Mouse (Mus musculus) gastrocnemius, adult 18-20 months (tissue): ENCODE data around the gene Rbfox1. TPM values are rescaled to one million over a fixed set of nuclear protein-coding genes. Genes with fewer than 3 reads are reported as not detected.
A peak's percentile ranks its signal among the peaks of the same experiment; 100 is the strongest.

Experiments used
- DNase-seq: peaks from one replicate; pipeline ENCODE4 v3.0.0; 2021; ENCODE audit warnings: low spot score
- total RNA-seq, 2 experiments: library from RNA; stranded (reverse); gene quantifications; 2 replicates each; pipeline ENCODE4 v1.2.3; 2021

Rbfox1 gene
- total RNA-seq, 2 experiments from 2014 or later = 228 to 232 TPM

- no peak for DNase-seq
Measured at GRCm38 (mm10) chr16:7081074-7081568, 1196.0 kb downstream of the Rbfox1 start.

- DNase-seq = no peak
Measured at GRCm38 (mm10) chr16:7081684-7082255, 1196.6 kb downstream of the Rbfox1 start.

GRCm38 (mm10) chr16:7083937-7084336 is 1198.8 kb downstream of the Rbfox1 start:
- DNase-seq = no peak

GRCm38 (mm10) chr16:7088601-7089430 is 1203.7 kb downstream of the Rbfox1 start:
- peak; percentile 54 for DNase-seq

GRCm38 (mm10) chr16:7089475-7089874 is 1204.3 kb downstream of the Rbfox1 start:
- peak; percentile 51 for DNase-seq

GRCm38 (mm10) chr16:7090205-7090604 is 1205.0 kb downstream of the Rbfox1 start:
- DNase-seq = no peak

- no peak for DNase-seq
Measured at GRCm38 (mm10) chr16:7092811-7093210, 1207.7 kb downstream of the Rbfox1 start.

GRCm38 (mm10) chr16:7093686-7094085 is 1208.5 kb downstream of the Rbfox1 start:
- no peak for DNase-seq

GRCm38 (mm10) chr16:7094181-7094749 is 1209.1 kb downstream of the Rbfox1 start:
- peak; percentile 68 for DNase-seq

GRCm38 (mm10) chr16:7097071-7097470 is 1211.9 kb downstream of the Rbfox1 start:
- DNase-seq = no peak

GRCm38 (mm10) chr16:7097951-7098710 is 1213.0 kb downstream of the Rbfox1 start:
- DNase-seq = no peak

GRCm38 (mm10) chr16:7099506-7100300 is 1214.5 kb downstream of the Rbfox1 start:
- DNase-seq = peak; percentile 86

- DNase-seq = no peak
Measured at GRCm38 (mm10) chr16:7102486-7102885, 1217.3 kb downstream of the Rbfox1 start.

- no peak for DNase-seq
Measured at GRCm38 (mm10) chr16:7103301-7103700, 1218.1 kb downstream of the Rbfox1 start.

- DNase-seq = no peak
Measured at GRCm38 (mm10) chr16:7106450-7107015, 1221.4 kb downstream of the Rbfox1 start.

GRCm38 (mm10) chr16:7115945-7116344 is 1230.8 kb downstream of the Rbfox1 start:
- DNase-seq = no peak

- DNase-seq = peak; percentile 48
Measured at GRCm38 (mm10) chr16:7129591-7129990, 1244.4 kb downstream of the Rbfox1 start.

GRCm38 (mm10) chr16:7132434-7132833 is 1247.3 kb downstream of the Rbfox1 start:
- no peak for DNase-seq

GRCm38 (mm10) chr16:7136971-7137370 is 1251.8 kb downstream of the Rbfox1 start:
- DNase-seq = peak; percentile 57

GRCm38 (mm10) chr16:7139480-7139879 is 1254.3 kb downstream of the Rbfox1 start:
- DNase-seq = no peak
